Mouse (Mus musculus) macrophage (primary cell): ENCODE measurements around the gene Arid4a. TPM values are rescaled to one million over a fixed set of nuclear protein-coding genes. Genes with fewer than 3 reads are reported as not detected.
A peak's percentile ranks its signal among the peaks of the same experiment; 100 is the strongest.
"Not testable (repeated sequence)": the region's sequence is repeated elsewhere in the genome, so short reads cannot be mapped to it uniquely, and the experiment has no call there.

Experiments
- H3K27ac ChIP-seq: fragments of 350-480 bp; formaldehyde crosslinking; 2 replicates; pipeline ENCODE4 v1.9.0; 2021
- H3K36me3 ChIP-seq: fragments of 350-480 bp; formaldehyde crosslinking; 2 replicates; pipeline ENCODE4 v1.9.0; 2021; ENCODE audit errors: inconsistent target
- H3K4me3 ChIP-seq: fragments of 350-480 bp; formaldehyde crosslinking; 2 replicates; pipeline ENCODE4 v1.9.0; 2021; ENCODE audit errors: inconsistent target
- H3K79me2 ChIP-seq: fragments of 350-480 bp; formaldehyde crosslinking; 2 replicates; pipeline ENCODE4 v1.9.0; 2021; ENCODE audit errors: inconsistent target
- WGBS: methylation state at CpG from one replicate; pipeline ENCODE4 v1.1.7; 2026; ENCODE audit warnings: inconsistent platforms; ENCODE audit not compliant: missing documents; 5-methylcytosine and 5-hydroxymethylcytosine counted together
- polyA plus RNA-seq: library from polyadenylated mRNA; stranded (reverse); fragments of 250-400 nt; gene quantifications from 3 replicates; pipeline ENCODE4 v1.2.4, GENCODE M21; 2018; ENCODE audit warnings: inconsistent platforms

Gene Arid4a
- polyA plus RNA-seq, 1 experiment from 2014 or later = 50.5 TPM

- H3K27ac ChIP-seq = no peak overlapping the region
- H3K79me2 ChIP-seq = peaks cover 70% of the 10 kb centered on the region
- 97% methylated on average over 7 of the region's 7 CpGs for WGBS
- H3K36me3 ChIP-seq = peaks cover 19% of the 10 kb centered on the region; the same call in 1 of the 2 replicates
- no peak overlapping the region for H3K4me3 ChIP-seq
Measured at GRCm38 (mm10) chr12:71052341-71052995, 36.7 kb downstream of the Arid4a start.

DNA sequence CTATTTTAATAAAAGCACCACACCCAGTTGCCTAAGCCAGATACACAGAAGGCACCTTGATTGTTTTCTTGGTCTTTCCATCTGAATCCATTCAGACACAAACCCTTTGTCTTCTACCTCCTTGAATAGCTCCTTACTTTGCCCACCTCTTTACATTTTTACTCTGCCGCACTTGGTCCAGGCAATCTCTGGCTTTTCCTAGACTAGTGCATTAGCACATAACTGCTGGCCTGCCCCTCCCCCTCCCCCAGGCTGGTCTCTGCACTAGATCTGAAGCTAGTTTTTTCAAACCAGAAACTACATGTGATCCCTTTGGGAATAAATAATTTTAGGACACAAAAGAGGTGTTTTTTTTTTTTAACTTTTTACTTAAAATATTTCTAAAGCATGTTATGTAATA lies 37.2 kb downstream of the Arid4a start:
- H3K4me3 ChIP-seq = no peak overlapping the region
- 100% methylated on average over 1 of the region's 1 CpGs for WGBS
- peaks cover 24% of the 10 kb centered on the region; the same call in 1 of the 2 replicates for H3K36me3 ChIP-seq
- H3K79me2 ChIP-seq = peaks cover 76% of the 10 kb centered on the region
- H3K27ac ChIP-seq = no peak overlapping the region

DNA sequence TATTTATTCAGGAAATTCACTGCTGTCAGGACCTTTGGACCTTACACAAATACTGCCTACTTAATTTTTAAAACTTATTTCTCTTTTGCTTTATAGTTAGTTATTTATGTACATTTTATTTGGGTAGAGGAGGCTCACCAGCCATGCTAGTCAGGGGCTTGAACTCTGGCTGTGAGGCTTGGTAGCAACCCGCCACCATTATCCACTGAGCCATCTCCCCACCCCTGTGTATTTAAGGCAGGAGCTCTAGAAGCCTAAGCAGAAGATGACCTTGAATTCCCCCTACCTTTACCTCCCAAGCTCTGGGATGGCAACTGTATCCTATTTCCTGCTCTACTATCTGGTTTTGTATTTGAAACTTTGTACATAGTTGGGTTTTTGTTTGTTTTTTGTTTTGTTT lies 37.7 kb downstream of the Arid4a start:
- Histone ChIP-seq H3K79me2 (peaks cover 78% of the 10 kb centered on the region), H3K36me3 (peaks cover 25% of the 10 kb centered on the region; the same call in 1 of the 2 replicates), H3K4me3 (no peak overlapping the region), H3K27ac (no peak overlapping the region)
- 100% methylated on average over 1 of the region's 1 CpGs for WGBS

DNA sequence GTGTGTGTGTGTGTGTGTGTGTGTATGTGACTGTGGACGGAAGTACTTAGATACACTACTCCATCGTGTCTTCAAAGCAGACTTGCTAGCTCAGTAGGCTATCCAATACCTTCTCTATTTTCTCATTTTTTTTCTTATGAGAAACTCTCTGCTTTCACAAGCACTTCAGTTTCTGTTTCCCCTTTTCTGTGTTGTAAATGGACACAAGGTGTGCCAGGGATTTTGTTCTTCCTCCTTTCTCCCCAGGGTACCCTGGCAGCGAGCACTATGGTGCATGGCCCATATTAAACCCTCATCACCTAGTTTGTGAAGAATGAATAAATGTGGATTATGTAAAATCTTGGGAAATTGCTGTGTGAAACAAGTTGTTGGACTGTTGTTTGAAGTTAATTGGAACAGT lies 39.7 kb downstream of the Arid4a start:
- peaks cover 66% of the 10 kb centered on the region for H3K79me2 ChIP-seq
- no peak overlapping the region for H3K27ac ChIP-seq
- 31% methylated on average over 3 of the region's 3 CpGs for WGBS
- H3K36me3 ChIP-seq = peaks cover 28% of the 10 kb centered on the region; the same call in 1 of the 2 replicates
- no peak overlapping the region for H3K4me3 ChIP-seq

GRCm38 (mm10) chr12:71059741-71060140 lies 44.0 kb downstream of the Arid4a start:
- peaks cover 31% of the 10 kb centered on the region; the same call in 1 of the 2 replicates for H3K79me2 ChIP-seq
- over 99% methylated on average over 7 of the region's 7 CpGs for WGBS
- H3K36me3 ChIP-seq = peaks cover 48% of the 10 kb centered on the region

GRCm38 (mm10) chr12:71069846-71070245 lies 54.1 kb downstream of the Arid4a start:
- no peaks in the 10 kb centered on the region for H3K79me2 ChIP-seq
- WGBS = 91% methylated on average over 17 of the region's 17 CpGs
- no peak overlapping the region for H3K4me3 ChIP-seq

More at GRCm38 (mm10) chr12:71059741-71060140, 44.0 kb downstream of the Arid4a start:
- Histone ChIP-seq H3K27ac (no peak overlapping the region), H3K4me3 (no peak overlapping the region)

GRCm38 (mm10) chr12:71072048-71072447 lies 56.3 kb downstream of the Arid4a start:
- no peak overlapping the region for H3K4me3 ChIP-seq
- no peak overlapping the region for H3K27ac ChIP-seq
- WGBS = 89% methylated on average over 4 of the region's 4 CpGs
- no peaks in the 10 kb centered on the region for H3K79me2 ChIP-seq
- H3K36me3 ChIP-seq = peaks cover 90% of the 10 kb centered on the region

More at GRCm38 (mm10) chr12:71069846-71070245, 54.1 kb downstream of the Arid4a start:
- Histone ChIP-seq H3K27ac (peak overlapping the region; percentile 36), H3K36me3 (peaks cover 87% of the 10 kb centered on the region)

DNA sequence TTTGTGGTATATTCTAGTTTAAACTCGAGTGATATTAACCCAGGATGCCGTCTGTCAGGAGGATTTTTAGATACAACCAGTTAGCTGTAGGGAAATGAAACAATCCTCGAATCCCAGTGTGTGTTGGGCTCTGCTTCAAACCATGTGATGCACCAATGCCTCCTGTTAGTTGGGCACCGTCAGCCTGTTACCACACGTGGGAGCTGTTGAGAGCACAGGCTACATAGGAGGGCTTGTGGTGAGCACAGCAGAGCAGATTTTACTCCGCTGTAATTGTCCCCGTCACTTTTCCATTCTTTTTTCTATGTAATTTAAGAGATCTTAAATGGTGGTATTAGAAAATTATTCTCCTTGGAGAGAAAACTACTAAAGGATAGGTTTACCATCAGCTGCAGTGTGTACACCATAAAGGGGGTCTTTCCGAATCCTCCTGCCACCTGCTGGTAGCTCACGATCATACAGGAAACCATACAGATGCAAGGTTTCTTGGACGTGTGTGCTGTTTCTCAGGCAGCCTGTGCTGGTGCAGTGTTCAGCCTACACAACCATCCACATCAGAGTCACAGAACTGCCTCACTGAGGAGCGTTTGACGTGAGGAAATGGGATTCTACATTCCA lies 57.4 kb downstream of the Arid4a start:
- Histone ChIP-seq H3K4me3 (no peak overlapping the region), H3K36me3 (peaks cover 78% of the 10 kb centered on the region), H3K79me2 (no peaks in the 10 kb centered on the region), H3K27ac (no peak overlapping the region)
- WGBS = 53% methylated on average over 12 of the region's 12 CpGs

DNA sequence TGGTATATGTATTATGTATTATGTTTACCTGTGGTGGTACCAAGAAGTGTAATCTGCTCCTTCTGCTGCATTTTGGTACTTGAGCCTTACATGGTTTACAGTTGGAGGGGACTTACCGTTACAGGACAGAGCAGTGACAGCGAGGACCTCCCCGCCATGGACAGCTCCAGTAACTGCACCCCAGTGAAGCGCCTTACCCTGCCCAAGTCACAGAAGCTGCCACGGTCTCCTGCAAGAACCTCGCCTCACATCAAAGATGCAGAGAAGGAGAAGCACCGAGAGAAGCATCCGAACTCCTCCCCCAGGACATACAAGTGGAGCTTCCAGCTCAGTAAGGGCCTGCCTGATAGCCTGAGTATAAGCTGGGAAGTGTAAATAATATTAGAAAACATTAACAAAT lies 70.5 kb downstream of the Arid4a start:
- 96% methylated on average over 8 of the region's 8 CpGs for WGBS
- Histone ChIP-seq H3K79me2 (no peaks in the 10 kb centered on the region), H3K27ac (no peak overlapping the region), H3K4me3 (no peak overlapping the region), H3K36me3 (peaks cover 35% of the 10 kb centered on the region)

DNA sequence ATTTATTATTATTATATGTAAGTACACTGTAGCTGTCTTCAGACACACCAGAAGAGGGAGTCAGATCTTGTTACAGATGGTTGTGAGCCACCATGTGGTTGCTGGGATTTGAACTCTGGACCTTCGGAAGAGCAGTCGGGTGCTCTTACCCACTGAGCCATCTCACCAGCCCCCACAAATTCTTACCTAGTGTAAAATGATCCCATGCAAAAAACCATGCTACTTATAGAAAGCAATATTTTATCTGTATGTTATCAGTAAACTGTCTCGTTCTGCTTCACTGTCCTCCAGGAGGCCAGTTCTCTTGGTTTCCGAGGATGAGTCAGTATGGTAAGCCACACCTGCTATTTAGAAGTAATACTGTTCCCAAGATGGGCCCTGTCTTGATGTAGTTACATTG lies 88.5 kb downstream of the Arid4a start:
- WGBS = 88% methylated on average over 3 of the region's 4 CpGs
- H3K27ac ChIP-seq, H3K4me3 ChIP-seq, H3K79me2 ChIP-seq, H3K36me3 ChIP-seq: not testable (repeated sequence)

GRCm38 (mm10) chr12:71107216-71107771 lies 91.5 kb downstream of the Arid4a start:
- 88% methylated on average over 6 of the region's 6 CpGs for WGBS
- no peaks in the 10 kb centered on the region for H3K36me3 ChIP-seq
- no peaks in the 10 kb centered on the region for H3K79me2 ChIP-seq
- no peak overlapping the region for H3K27ac ChIP-seq
- no peak overlapping the region for H3K4me3 ChIP-seq

DNA sequence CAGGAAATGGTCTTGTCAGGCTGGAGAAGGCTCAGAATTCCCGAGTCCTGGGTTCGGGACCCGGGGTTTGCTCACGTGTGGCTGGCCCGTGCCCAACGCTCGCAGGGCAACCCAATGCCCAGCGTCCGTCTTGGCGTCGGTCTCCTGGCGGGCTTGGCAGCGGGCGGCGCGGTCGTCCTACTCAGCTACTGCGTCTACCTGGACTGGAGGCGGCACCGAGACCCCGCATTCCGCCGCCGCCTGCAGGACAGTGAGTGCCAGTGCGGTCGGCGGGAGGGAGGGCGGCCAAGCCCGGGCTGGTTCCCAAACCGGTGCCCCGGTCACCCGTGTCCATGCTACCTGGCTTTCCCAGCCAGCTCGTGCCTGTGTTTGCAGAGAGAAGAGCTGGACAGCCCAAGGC lies 95.5 kb downstream of the Arid4a start, which contains the start of gene Tomm20l:
Gene Tomm20l (plus strand): TSS at position 98 of the 400 bp plus-strand sequence.
- Histone ChIP-seq H3K4me3 (no peak within 1 kb of the TSS), H3K79me2 (no peaks in the 10 kb centered on the region), H3K27ac (no peak within 1 kb of the TSS), H3K36me3 (no peaks in the 10 kb centered on the region)
- 33% methylated on average over 32 of the region's 33 CpGs for WGBS

DNA sequence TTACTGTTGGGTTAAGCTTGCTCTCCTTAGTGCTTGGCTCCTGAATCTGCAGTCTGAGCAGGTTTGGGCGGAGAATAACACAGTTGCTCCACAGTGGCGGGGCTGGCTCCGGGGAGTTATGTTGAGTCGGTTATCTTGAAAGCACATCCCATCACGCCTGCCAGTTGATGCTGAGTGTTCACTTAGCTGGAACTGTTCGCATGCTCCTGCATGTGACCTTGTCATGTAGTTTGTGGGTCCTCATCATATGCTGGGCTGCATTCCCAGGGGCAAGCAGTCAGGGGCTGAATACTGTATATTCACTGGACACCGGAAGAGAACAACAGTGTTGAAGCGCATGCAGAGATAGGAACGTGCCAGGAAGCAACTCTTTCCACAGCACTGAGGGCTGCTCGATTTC lies 97.3 kb downstream of the Arid4a start:
- no peaks in the 10 kb centered on the region for H3K79me2 ChIP-seq
- H3K4me3 ChIP-seq = no peak overlapping the region
- H3K36me3 ChIP-seq = no peaks in the 10 kb centered on the region
- no peak overlapping the region for H3K27ac ChIP-seq
- WGBS = 71% methylated on average over 10 of the region's 10 CpGs

GRCm38 (mm10) chr12:71113675-71114288 lies 98.0 kb downstream of the Arid4a start:
- no peaks in the 10 kb centered on the region for H3K79me2 ChIP-seq
- WGBS = 3% methylated on average over 12 of the region's 12 CpGs
- no peak overlapping the region for H3K4me3 ChIP-seq
- no peak overlapping the region for H3K27ac ChIP-seq
- H3K36me3 ChIP-seq = no peaks in the 10 kb centered on the region

DNA sequence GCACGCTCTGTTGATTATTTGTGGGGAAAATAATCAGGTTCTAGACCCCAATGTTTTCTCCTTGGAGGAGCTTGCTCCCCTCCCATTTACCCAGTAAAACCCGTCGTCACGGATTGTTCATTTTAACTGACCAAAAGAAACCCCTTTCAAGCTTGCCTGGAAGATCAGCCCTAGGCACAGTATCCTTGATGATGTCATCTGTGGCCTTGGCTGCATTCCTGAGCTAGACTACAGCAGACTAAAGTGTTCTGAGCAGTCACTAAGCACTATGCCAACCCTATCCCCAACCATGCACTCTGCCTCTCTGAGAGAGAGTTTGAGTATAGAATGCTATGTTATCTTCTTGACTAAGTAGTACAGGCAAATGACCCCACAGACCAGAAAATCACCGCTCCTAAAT lies 100.6 kb downstream of the Arid4a start:
- WGBS = 91% methylated on average over 5 of the region's 5 CpGs
- no peaks in the 10 kb centered on the region for H3K79me2 ChIP-seq
- no peaks in the 10 kb centered on the region for H3K36me3 ChIP-seq
- no peak overlapping the region for H3K27ac ChIP-seq
- no peak overlapping the region for H3K4me3 ChIP-seq
